Mouse (Mus musculus): ENCODE results near the gene Trim61.
"Not testable (repeated sequence)": the region's sequence is repeated elsewhere in the genome, so short reads cannot be mapped to it uniquely, and the experiment has no call there.

Gene Trim61

DNA sequence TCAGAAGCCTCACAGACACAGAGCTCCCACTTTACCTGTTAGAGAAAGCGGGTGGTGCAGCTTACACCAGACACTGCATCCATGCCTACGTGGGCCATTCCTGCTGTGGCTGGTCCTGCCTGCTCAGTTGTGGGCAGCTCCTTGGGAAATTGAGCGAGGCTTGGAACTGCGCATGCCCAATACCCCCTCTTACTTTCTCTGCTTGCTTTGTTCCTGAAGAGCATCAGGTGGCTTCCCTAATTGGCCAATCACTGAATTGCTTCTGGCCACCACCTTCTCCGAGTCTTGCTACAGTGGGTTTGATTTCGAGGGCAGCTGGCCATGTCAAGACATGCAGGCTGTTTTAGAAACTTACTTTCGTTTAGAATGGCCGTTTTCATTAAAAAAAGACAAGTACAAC is at the start of gene Trim61, which contains the start of gene Trim60:
Trim61 (minus strand) TSS at position 101 of the 400 bp plus-strand sequence.
Trim60 (minus strand) TSS at position 162 of the 400 bp plus-strand sequence.
- DNase-seq (ENCODE audit: low read depth, low spot score), result no peak

DNA sequence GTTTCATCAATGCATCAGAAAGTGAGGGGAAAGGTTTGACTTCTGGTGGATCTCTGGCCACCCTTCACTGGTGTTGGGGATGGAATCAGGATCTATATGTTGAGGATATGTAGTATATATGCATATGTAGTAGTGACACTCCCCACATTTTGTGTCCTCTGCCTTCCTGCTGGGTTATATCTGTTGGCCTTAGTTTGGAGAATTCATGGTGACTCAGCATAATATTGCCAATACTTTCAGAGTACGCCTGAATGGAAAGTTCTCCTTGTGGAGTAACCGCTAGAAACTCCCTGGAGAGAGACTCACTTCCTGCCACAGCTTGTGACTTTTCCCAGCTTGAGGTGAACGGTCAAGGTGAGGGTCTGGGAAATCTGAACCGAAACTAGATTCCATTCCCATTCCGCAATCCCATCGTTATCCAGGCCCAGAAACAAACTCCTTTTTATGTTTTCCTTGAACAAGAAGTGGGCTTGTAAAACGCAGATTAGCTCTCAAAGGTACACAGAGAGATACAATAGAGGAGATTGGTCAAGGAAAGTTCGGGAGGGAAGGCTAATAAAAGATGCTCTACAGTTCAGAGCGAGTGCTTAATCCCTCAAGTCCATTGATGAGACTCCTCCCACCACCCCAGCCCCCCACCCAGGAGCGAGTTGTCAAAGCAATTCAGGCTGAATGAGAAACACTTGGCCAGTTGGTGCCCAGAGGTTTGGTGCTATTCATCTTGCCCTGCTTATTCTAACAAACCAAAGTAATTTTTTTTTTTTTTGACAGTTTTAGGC is 49.6 kb upstream of the Trim61 start:
- DNase-seq (ENCODE audit: low read depth, low spot score), result peak; percentile 78

DNA sequence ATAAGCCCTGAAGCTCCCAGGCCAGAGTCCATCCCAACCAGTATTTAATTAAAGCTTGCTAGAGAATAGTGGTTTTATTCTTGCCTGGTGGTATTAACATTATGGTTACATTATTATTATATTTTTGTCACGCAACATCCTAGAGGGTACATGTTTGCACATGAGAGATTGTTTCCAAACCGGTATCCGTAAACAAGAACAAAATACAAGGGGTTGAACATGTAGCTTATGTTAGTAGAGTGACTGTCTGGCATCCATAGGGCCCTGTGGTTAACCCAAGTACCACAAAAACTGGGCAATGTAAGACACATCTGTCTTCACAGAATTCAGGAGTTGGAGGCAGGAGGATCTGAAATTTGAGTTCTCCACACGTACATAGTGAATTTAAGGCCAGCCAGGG is 48.7 kb upstream of the Trim61 start:
- DNase-seq (ENCODE audit: low read depth, low spot score), result no peak

DNA sequence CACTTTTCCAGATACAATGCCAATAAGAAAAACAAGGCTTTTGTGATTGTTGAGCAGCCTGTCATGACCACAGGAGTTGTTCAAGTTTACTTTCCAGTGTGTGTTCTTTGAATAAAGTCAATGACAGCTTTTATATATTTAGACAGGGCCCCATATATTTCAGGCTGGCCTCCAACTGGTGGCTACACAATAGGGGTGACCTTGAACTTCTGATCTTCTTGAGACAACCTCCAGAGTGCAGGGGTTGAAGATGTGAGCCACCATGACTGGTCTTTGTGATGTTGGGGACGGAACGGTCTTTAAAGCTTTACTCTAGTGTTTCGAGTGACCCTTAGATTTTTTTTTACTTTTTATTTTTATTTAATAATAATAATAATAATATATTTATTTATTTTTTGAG is 47.3 kb upstream of the Trim61 start:
- no peak for DNase-seq (ENCODE audit: low read depth, low spot score)

DNA sequence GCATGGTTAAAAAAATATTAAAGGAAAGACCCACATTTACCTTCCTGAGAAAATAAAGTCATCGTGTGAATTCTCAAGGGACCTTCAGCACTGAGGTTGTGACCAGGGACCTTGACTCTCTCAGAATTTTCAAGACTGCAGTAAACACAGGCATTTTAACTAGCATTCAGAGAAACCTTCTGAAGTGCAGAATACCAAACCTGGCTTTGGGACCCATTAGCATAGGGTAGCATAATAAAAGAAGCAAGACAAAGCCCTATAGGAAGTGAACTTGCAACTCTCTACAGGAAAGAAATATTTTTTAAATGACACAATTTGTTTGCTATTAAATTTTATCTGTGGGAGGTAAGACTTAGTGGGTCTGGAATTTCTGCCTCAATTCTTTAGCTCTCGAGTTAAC is 45.7 kb upstream of the Trim61 start:
- DNase-seq (ENCODE audit: low read depth, low spot score), result peak; percentile 78

DNA sequence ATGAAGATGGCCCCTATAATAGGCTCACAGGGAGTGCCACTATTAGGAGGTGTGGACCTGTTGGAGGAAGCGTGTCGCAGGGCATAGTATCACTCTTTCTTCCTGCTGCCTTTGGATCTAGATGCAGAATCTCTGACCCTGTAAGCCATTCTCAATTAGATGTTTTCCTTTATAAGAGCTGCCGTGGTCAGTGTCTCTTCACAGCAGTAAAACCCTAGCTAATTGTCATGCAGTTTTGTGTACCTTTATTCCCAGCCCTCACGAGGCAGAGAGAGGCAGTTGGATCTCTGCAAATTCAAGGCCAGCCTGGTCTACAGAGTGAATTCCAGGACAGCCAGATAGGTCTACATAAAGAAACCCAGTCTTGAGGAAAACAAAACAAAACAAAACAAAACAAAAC is 43.9 kb upstream of the Trim61 start:
- DNase-seq (ENCODE audit: low read depth, low spot score), result peak; percentile 58

DNA sequence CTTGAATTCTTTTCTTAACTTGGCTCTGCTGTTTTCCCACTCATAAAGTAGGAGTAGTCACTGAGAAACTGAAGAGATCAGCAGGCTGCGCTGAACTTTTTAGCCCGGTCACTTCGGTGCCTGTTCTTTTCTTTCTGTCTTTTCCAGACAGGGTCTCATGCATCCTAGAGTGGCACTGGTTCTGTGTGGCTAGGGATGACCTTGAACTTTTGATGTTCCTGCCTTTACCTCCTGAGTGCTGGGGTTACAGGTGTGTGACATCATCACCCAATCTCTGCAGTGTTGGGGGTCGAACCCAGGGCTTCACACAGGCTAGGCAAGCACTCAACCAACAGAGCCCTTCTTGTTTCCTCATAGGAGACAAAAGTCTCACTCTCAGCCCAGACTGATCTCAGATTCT is 38.4 kb upstream of the Trim61 start:
- DNase-seq (ENCODE audit: low read depth, low spot score), result no peak

DNA sequence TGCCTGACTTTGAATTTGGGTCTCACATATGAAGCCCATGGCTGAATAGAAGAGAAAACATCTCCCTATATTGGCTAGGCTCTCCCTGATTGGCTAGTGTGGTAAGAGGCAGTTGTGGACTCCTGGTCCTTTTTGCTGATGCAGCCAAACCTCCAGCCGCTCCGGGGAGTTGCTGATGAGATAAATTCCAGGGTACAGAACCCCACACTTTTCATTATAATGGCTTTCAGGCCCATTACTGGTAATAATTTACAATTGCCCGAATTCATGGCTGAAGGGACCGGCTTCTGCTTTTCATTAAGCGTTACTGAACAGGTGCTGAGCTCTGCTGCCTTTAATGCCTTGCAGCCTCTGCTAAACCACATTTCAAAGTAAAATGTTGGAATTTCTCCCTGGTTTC is 35.6 kb upstream of the Trim61 start:
- no peak for DNase-seq (ENCODE audit: low read depth, low spot score)

DNA sequence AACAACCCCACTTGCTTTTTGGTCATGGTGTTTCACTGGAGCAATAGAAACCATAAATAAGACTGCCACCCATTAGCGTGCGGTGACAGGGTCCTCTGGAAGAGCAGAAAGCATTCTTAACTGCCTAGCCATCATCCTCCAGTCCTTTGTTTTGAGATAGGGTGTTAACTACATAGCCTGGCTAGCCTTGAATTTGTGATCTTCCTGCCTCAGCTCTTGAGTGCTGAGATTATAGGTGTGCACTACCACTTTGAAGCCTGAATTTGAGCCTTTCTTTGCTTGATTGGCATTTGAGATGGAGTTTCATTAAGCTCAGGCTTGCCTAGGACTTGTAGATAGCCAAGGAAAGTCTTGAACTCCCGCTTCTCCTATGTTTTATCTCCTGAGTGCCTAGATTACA is 35.2 kb upstream of the Trim61 start:
- DNase-seq (ENCODE audit: low read depth, low spot score), result peak; percentile 55

DNA sequence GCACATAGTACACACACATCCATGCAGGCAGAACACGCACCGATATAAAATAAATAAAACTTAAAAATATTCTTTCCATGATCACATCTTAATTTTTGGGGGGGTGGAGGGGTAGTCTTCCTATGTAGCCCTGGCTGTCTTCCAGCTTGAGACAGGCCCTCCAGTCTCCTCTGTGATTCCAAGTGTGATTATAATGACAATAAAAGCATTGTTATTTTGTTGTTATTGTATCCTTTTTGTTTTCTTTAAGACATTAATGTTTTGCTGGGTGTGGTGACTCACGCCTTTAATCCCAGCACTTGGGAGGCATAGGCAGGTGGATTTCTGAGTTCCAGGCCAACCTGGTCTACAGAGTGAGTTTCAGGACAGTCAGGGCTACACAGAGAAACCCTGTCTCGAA is 29.5 kb upstream of the Trim61 start:
- peak; percentile 40 for DNase-seq (ENCODE audit: low read depth, low spot score)

DNA sequence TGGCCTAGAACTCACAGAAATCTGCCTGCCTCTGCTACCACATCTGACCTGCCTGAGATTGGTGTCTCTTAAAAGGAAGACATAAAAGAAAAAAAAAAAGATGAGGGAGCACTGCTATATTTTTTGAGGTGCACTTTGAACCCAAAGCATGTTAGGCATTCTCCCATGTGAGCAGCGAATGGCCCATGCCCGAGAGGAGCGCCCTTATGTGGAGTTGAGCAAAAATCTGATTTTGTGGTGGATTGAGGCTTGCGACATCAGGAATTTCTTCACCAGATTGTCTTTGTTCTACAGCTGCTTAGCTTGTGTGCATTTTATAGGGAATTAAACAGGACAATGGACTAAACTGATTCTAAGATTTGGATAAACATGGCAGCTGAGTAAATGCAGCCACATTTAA is 28.9 kb upstream of the Trim61 start:
- no peak for DNase-seq (ENCODE audit: low read depth, low spot score)

DNA sequence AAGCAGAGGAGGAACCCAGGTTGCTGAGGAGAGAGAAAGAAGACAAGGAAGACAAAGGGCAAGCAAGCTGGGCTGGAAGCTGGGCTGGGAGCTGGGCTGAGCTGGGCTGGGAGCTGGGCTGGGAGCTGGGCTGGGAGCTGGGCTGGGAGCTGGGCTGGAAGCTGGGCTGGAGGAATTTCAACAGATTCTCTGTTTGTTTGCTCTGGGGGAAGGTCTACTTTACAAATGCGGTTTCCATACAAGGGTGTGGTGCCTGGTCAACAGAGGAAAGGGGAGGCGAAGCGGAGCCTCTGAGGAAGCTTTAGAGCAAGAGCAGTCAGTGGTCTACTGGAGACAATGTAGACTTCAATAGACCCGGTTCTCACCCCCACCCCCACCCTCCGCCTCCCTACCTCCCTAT is 28.2 kb upstream of the Trim61 start:
- peak; percentile 95 for DNase-seq (ENCODE audit: low read depth, low spot score)

DNA sequence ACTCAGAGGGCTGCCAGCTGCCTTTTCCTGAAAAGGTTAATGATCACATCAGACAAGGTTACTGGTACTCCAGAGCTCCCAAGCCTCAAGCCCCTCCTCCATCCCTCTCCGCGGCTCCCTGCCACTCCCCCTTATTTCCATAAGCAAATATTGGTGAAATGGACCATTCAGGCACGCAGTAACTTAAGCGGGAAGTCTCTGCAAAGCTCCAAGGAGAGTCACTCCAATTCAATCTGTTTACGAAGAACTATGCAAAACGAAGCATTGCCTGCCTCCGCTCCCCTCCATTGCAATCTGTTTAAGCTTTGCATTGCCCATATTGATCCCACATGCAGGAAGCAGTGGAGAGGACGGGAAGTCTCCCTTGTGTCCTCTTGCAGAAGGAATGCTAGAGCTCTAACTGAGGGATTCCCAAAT is 18.8 kb upstream of the Trim61 start, which contains the start of gene Apela:
Apela (minus strand) TSS at position 220 of the 417 bp plus-strand sequence.
- DNase-seq (ENCODE audit: low read depth, low spot score), result peak; percentile 84

DNA sequence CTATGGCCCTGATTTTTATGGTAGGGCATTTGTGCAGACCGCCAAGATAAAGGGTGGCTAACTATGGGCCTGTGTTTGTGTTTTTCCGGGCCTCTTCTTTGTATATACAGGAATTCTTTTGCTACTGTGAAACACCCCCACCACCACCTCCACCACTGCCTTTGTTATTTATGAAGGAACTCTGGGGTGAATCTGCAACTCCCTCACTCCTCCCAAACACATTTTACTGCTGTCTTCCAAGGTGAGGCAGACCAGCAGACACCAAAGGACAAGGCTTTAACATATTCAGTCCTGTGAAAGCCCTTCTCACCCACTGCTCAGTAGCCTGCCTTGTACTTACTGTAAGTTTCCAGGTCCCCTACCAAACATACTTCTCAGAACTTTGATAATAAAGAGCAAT is 15.8 kb upstream of the Trim61 start:
- DNase-seq (ENCODE audit: low read depth, low spot score), result peak; percentile 88

DNA sequence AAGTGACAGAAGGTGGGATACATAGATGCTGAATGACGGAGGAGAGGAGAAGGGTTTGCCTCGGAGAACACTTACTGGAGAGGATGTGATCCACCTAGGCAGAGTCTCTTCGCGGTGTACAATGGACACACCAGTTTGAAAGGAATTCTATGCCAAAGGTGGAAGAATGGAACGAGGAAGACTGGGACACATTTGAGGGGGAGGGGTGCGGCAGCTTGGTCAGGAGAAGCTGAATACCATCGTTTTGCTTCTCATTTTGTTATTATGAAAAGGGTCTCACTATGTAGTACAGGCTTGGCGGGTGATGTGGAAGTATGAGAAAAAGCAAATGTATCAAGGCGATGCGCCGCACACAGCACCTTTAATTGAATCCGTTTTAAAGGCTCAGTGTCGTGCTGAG is 14.7 kb upstream of the Trim61 start:
- no peak for DNase-seq (ENCODE audit: low read depth, low spot score)

DNA sequence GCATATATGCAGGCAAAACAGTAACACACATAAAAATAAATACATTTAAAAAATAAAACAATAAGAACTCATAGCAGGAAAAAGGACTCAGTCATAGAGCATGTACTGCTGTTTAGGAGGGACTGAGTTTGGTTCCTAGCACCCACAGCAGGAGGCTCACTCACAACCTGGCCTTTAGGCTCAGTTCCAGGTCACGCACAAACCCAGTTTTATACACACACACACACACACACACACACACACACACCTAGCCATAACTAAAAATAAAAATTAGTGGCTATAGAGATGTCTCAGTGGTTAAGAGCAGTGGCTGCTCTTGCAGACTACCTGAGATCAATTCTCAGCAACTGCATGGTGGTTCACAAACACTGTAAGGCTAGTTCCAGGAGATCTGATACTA is 13.8 kb upstream of the Trim61 start:
- DNase-seq (ENCODE audit: low read depth, low spot score), result no peak

DNA sequence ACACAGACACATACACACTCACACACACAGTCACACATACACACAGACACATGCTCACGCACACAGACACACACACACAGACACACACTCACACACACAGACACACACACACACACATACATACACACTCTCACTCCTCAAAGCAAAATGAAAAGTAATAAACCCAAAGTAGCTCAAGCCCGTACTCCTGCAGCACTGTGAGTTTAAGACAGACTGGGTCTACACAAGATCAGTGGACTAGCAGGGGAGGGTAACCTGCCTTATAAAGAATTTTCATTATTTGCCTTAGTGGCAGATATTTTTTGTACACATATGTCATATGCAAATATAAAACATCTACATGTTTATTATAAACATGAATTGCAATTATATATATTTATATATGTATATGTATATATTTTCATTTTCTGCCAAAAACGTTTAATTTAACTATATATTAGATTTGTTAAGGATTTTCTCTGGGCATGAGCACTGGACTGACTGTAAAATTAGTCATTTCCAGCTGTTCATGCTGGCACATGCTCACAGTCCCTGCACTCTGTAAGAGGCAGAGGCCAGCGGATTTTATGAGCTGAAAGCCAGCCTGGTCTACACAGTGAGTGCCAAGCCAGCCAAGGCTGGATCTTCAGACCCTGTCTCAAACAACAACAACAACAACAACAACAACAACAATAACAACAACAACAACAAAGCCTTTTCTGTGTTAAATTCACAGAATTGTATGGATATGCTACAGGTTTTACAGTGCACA is 12.6 kb upstream of the Trim61 start:
- DNase-seq (ENCODE audit: low read depth, low spot score), result no peak

DNA sequence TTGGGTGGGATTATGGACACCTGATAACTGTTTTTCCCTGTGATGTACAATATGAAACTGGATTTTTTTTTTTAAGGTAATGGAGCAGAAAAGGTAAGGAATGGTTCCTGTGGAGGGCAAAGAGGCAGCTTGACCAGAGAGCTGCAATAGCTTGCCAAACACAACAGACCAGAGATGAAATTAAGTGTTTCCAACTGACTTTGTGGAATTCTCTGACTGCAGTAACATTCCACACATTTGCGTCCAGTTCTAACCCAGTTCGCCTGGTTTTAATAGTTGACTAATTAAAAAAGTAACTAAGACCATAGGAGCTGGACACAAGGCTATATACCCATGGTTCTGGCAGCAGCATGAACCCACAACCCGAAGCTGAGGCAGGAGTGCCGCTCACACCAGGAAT is 11.5 kb upstream of the Trim61 start:
- no peak for DNase-seq (ENCODE audit: low read depth, low spot score)

DNA sequence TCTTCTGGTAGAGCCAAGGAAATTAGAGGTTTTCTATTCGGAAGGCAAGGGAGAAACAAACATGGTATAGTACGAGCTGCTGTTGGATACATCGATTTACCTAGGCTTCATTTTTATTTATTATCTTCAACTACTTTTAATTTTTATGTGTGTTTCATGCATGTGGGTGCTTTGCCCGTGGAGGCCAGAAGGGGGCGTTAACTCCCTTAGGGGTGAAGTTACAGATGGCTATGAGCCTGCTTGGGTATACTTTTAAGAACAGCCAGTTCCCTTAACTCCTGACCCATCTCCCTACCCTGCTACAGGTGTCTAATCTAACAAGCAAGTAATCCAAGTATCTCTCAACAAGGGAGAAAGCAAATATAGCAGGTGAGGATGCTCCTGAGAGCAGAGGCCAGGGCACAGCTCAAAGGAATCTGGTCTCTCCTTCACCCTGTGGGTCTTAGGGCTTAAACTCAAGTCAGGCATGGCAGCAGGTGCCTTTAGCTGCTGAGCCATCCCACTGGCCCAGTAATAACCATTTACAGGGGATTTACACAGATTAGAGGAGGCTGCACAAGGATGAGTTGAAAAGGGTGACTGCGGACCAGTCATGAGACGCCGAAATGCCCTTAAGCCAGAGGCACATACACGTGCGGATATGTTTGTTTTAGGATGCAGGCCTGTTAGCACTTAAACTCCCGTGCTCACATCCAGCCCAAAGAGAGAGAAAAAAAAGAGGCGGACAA is 10.8 kb upstream of the Trim61 start:
- peak; percentile 73 for DNase-seq (ENCODE audit: low read depth, low spot score)

DNA sequence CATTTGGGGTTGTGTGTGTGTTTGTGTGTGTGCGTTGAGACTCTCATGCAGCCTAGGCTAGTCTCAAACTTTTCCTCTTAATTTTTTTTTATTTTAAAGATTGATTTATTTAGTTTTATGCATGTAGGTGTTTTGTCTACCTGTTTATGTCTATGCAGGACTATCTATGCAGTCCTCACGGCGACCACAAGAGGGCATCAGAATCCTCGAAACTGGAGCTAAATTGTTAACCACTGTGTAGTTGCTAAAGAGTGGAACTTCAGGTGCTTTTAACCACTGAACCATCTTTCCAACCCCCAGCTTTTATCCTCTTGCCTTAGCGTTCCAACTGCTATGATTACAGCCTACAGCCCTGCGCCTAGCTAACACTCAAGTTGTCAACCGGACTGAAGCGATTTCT is 4.2 kb upstream of the Trim61 start:
- DNase-seq (ENCODE audit: low read depth, low spot score), result peak; percentile 81

DNA sequence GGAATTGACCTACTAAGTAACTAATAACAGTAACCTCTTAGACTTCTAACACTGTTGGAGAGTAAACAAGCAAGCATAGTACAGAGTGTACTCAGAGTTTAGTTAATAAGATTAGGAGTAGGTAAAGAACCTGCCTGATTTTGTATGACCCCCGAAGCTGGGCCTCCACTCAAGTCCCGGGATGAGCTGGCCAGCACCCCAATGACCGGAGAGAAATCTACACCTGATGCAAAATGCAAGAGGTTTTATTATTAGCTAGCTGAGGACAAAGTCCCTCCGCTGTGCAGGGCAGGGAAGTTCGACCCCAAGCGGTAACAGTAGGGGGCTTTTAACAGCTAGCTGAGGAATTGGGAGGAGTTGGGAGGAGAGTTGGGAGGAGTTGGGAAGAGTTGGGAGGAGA is 10.7 kb downstream of the Trim61 start:
- DNase-seq (ENCODE audit: low read depth, low spot score), result not testable (repeated sequence)

DNA sequence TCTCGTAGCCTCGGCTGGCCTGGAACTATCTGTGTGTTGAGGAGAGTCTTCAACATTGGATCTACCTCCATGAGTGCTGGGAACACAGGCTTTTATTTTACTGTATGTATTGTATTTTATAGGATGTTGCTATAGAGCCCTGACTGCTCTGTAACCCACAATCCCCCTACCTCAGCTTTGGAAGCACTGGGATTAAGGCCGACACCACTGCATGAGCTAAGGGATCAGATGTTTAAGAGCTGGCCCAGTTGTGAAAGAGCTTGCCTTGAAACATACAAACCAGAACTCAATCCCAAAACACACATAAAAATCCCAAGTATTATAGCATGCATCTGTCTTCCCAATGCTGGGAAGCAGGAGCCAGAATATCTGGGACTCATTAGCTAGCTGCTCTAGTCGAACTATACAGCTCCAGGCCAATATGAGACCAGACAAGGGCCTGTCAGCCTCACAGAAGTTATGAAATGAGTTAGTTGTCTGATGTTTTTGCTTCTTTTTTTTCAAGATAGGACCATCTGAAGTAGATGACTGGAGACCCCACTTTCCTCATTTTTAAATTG is 19.4 kb downstream of the Trim61 start:
- no peak for DNase-seq (ENCODE audit: low read depth, low spot score)

All from ZHBTc4 (cell line).